Mouse (Mus musculus) mammary gland, adult 2 months (tissue): Measurements from ENCODE around the gene Dct. TPM values are rescaled to one million over a fixed set of nuclear protein-coding genes. Genes with fewer than 3 reads are reported as not detected.

ENCODE experiments used
- polyA plus RNA-seq: library from polyadenylated mRNA; depleted of rRNA; stranded (reverse); fragments of >200 nt; gene quantifications from 2 replicates; pipeline ENCODE4 v1.2.3, GENCODE M21; 2012; ENCODE audit warnings: low replicate concordance; rRNA removed

Dct gene
- polyA plus RNA-seq, result 0.37 and 1.5 TPM in 2 replicates

GRCm38 (mm10) chr14:118051975-118052630 is at the start of gene Dct:
Gene Dct, minus strand, starts transcription at chr14:118052244.

Other genes with a start within 250 kb of the Dct start
- gene Tgds, start 80.5 kb upstream of the Dct start, polyA plus RNA-seq, result 5.0 and 11.2 TPM in 2 replicates
- 32.4 and 45.7 TPM in 2 replicates for gene Gpr180, start 84.9 kb upstream of the Dct start, polyA plus RNA-seq
- 0.08 and 0.27 TPM in 2 replicates for gene Sox21, start 184.8 kb upstream of the Dct start, polyA plus RNA-seq
- not detected in 2 replicates for gene Gm9376, start 214.7 kb upstream of the Dct start, polyA plus RNA-seq